Mouse (Mus musculus): ENCODE measurements around the gene Ak4. TPM values are rescaled to one million over a fixed set of nuclear protein-coding genes. Genes with fewer than 3 reads are reported as not detected.
A peak's percentile ranks its signal among the peaks of the same experiment; 100 is the strongest.

Gene Ak4
- polyA plus RNA-seq, 1 experiment = 0.68 TPM

GRCm38 (mm10) chr4:101506372-101506771, 87.3 kb downstream of the Ak4 start:
- no peak overlapping the region for H3ac ChIP-seq (ENCODE audit: control insufficient read depth, insufficient read length)
- H3K4me3 ChIP-seq = no peak overlapping the region
- H3K4me2 ChIP-seq (ENCODE audit: low read depth) = no peak overlapping the region
- TF ChIP-seq TCF3 (IDR thresholded peaks at IDR 0.05; ENCODE audit: insufficient read length, low read depth) (no peak), SRF (IDR thresholded peaks at IDR 0.05; ENCODE audit: control insufficient read depth, insufficient read length, low read depth) (no peak), MYOD1 (IDR thresholded peaks at IDR 0.05; ENCODE audit: control insufficient read depth in 1 of 3, insufficient read length in 2 of 3, low read depth in 2 of 3) (no peak), REST (IDR thresholded peaks at IDR 0.05; ENCODE audit: insufficient read depth, insufficient read length) (no peak), E2F4 (IDR thresholded peaks at IDR 0.05; ENCODE audit: insufficient read depth) (no peak), POLR2A (IDR thresholded peaks at IDR 0.05; ENCODE audit: insufficient read length, low read depth) (no peak), MAX (IDR thresholded peaks at IDR 0.05; ENCODE audit: low read depth) (no peak)
- H3K36me3 ChIP-seq (ENCODE audit: control insufficient read depth, insufficient read depth) = no peaks in the 10 kb centered on the region
- H3K79me2 ChIP-seq (ENCODE audit: control insufficient read depth, insufficient read depth) = no peaks in the 10 kb centered on the region
- no peaks in the 10 kb centered on the region for H3K27me3 ChIP-seq (ENCODE audit: control insufficient read depth, insufficient read depth, insufficient read length)

- Histone ChIP-seq H3ac (ENCODE audit: control insufficient read depth, insufficient read length) (no peak overlapping the region), H3K4me3 (no peak overlapping the region), H3K4me2 (ENCODE audit: low read depth) (peak overlapping the region; percentile 48), H3K27me3 (ENCODE audit: control insufficient read depth, insufficient read depth, insufficient read length) (no peaks in the 10 kb centered on the region), H3K79me2 (ENCODE audit: control insufficient read depth, insufficient read depth) (no peaks in the 10 kb centered on the region), H3K36me3 (ENCODE audit: control insufficient read depth, insufficient read depth) (no peaks in the 10 kb centered on the region)
- no peak for TF ChIP-seq MAX (IDR thresholded peaks at IDR 0.05; ENCODE audit: low read depth)
- TF ChIP-seq POLR2AphosphoS2 (IDR thresholded peaks at IDR 0.05; ENCODE audit: insufficient read length, low read depth) = no peak
- TF ChIP-seq USF1 (IDR thresholded peaks at IDR 0.05; ENCODE audit: low read depth) = no peak
- no peak for TF ChIP-seq REST (IDR thresholded peaks at IDR 0.05; ENCODE audit: insufficient read depth, insufficient read length)
Measured at GRCm38 (mm10) chr4:101507571-101508422, 88.7 kb downstream of the Ak4 start.

- Histone ChIP-seq H3K36me3 (ENCODE audit: control insufficient read depth, insufficient read depth) (no peaks in the 10 kb centered on the region), H3K79me2 (ENCODE audit: control insufficient read depth, insufficient read depth) (no peaks in the 10 kb centered on the region), H3ac (ENCODE audit: control insufficient read depth, insufficient read length) (no peak overlapping the region), H3K4me2 (ENCODE audit: low read depth) (no peak overlapping the region), H3K4me3 (no peak overlapping the region), H3K27me3 (ENCODE audit: control insufficient read depth, insufficient read depth, insufficient read length) (no peaks in the 10 kb centered on the region)
- TF ChIP-seq MAX (IDR thresholded peaks at IDR 0.05; ENCODE audit: low read depth) (no peak), SRF (IDR thresholded peaks at IDR 0.05; ENCODE audit: control insufficient read depth, insufficient read length, low read depth) (no peak), TCF3 (IDR thresholded peaks at IDR 0.05; ENCODE audit: insufficient read length, low read depth) (no peak), POLR2A (IDR thresholded peaks at IDR 0.05; ENCODE audit: insufficient read length, low read depth) (no peak), REST (IDR thresholded peaks at IDR 0.05; ENCODE audit: insufficient read depth, insufficient read length) (no peak), MYOD1 (IDR thresholded peaks at IDR 0.05; ENCODE audit: control insufficient read depth in 1 of 3, insufficient read length in 2 of 3, low read depth in 2 of 3) (no peak), E2F4 (IDR thresholded peaks at IDR 0.05; ENCODE audit: insufficient read depth) (no peak), MYOG (IDR thresholded peaks at IDR 0.05; ENCODE audit: control insufficient read depth in 1 of 3, insufficient read depth in 1 of 3, insufficient read length in 2 of 3, low read depth in 2 of 3) (no peak), USF1 (IDR thresholded peaks at IDR 0.05; ENCODE audit: low read depth) (no peak), POLR2AphosphoS2 (IDR thresholded peaks at IDR 0.05; ENCODE audit: insufficient read length, low read depth) (no peak), TCF12 (IDR thresholded peaks at IDR 0.05; ENCODE audit: insufficient read depth, poor library complexity, severe bottlenecking) (no peak), CEBPB (IDR thresholded peaks at IDR 0.05; ENCODE audit: insufficient read depth, poor library complexity, severe bottlenecking) (no peak)
Measured at GRCm38 (mm10) chr4:101508431-101508830, 89.4 kb downstream of the Ak4 start.

- H3K4me3 ChIP-seq = no peak overlapping the region
- H3K27me3 ChIP-seq (ENCODE audit: control insufficient read depth, insufficient read depth, insufficient read length) = no peaks in the 10 kb centered on the region
- no peaks in the 10 kb centered on the region for H3K36me3 ChIP-seq (ENCODE audit: control insufficient read depth, insufficient read depth)
- H3K4me2 ChIP-seq (ENCODE audit: low read depth) = no peak overlapping the region
- TF ChIP-seq POLR2A (IDR thresholded peaks at IDR 0.05; ENCODE audit: insufficient read length, low read depth) (no peak), TCF12 (IDR thresholded peaks at IDR 0.05; ENCODE audit: insufficient read depth, poor library complexity, severe bottlenecking) (no peak), REST (IDR thresholded peaks at IDR 0.05; ENCODE audit: insufficient read depth, insufficient read length) (no peak), SRF (IDR thresholded peaks at IDR 0.05; ENCODE audit: control insufficient read depth, insufficient read length, low read depth) (no peak), USF1 (IDR thresholded peaks at IDR 0.05; ENCODE audit: low read depth) (no peak), TCF3 (IDR thresholded peaks at IDR 0.05; ENCODE audit: insufficient read length, low read depth) (no peak), MAX (IDR thresholded peaks at IDR 0.05; ENCODE audit: low read depth) (no peak), MYOG (IDR thresholded peaks at IDR 0.05; ENCODE audit: control insufficient read depth in 1 of 3, insufficient read depth in 1 of 3, insufficient read length in 2 of 3, low read depth in 2 of 3) (peak in 1 of 3 experiments; percentile 27), CEBPB (IDR thresholded peaks at IDR 0.05; ENCODE audit: insufficient read depth, poor library complexity, severe bottlenecking) (no peak), E2F4 (IDR thresholded peaks at IDR 0.05; ENCODE audit: insufficient read depth) (no peak), MYOD1 (IDR thresholded peaks at IDR 0.05; ENCODE audit: control insufficient read depth in 1 of 3, insufficient read length in 2 of 3, low read depth in 2 of 3) (peak in 1 of 3 experiments; percentile 79), POLR2AphosphoS2 (IDR thresholded peaks at IDR 0.05; ENCODE audit: insufficient read length, low read depth) (no peak)
- no peaks in the 10 kb centered on the region for H3K79me2 ChIP-seq (ENCODE audit: control insufficient read depth, insufficient read depth)
- no peak overlapping the region for H3ac ChIP-seq (ENCODE audit: control insufficient read depth, insufficient read length)
Measured at GRCm38 (mm10) chr4:101508851-101509577, 89.9 kb downstream of the Ak4 start.

Data from myocyte (in vitro differentiated cells).